Mouse (Mus musculus) MEL (cell line): Measurements from ENCODE around the gene Gm11985. TPM values are rescaled to one million over a fixed set of nuclear protein-coding genes. Genes with fewer than 3 reads are reported as not detected.

Source experiments
- DNase-seq: peaks from one replicate; pipeline ENCODE4 v3.0.0; 2011; ENCODE audit warnings: low read depth, low spot score
- H3K27ac ChIP-seq: 2 replicates; pipeline ENCODE4 v1.5.1; 2012; ENCODE audit warnings: low read depth, mild to moderate bottlenecking, control low read depth, low read length, moderate library complexity; ENCODE audit not compliant: control insufficient read depth
- H3K27me3 ChIP-seq, 2 experiments: fragments of 150-350 bp in 1 of 2; sonication (generic) in 1 of 2; 2 replicates each; pipeline ENCODE4 v1.6.1; 2012; ENCODE audit warnings: low read length in 2 of 2, mild to moderate bottlenecking in 2 of 2, improper control_type of control experiment in 1 of 2, moderate library complexity in 1 of 2; ENCODE audit not compliant: insufficient read depth in 2 of 2, control insufficient read depth in 1 of 2
- H3K36me3 ChIP-seq, 2 experiments: 2 replicates each; pipeline ENCODE4 v1.6.1; 2012 to 2014; ENCODE audit warnings: low read length in 2 of 2, improper control_type of control experiment in 1 of 2, inconsistent platforms in 1 of 2, mild to moderate bottlenecking in 1 of 2; ENCODE audit not compliant: insufficient read depth in 2 of 2, control insufficient read depth in 1 of 2
- H3K4me1 ChIP-seq, 2 experiments: fragments of 150-350 bp in 1 of 2; sonication (generic) in 1 of 2; 2 replicates each; pipeline ENCODE4 v1.6.1; 2012; ENCODE audit warnings: low read length in 2 of 2, improper control_type of control experiment in 1 of 2, mild to moderate bottlenecking in 1 of 2; ENCODE audit not compliant: insufficient read depth in 2 of 2, control insufficient read depth in 1 of 2
- H3K4me3 ChIP-seq, 2 experiments: fragments of 150-350 bp in 1 of 2; sonication (generic) in 1 of 2; 2 replicates each; pipeline ENCODE4 v1.5.1; 2012; ENCODE audit warnings: low read depth in 2 of 2, low read length in 2 of 2, mild to moderate bottlenecking in 2 of 2, moderate library complexity in 2 of 2, control low read depth in 1 of 2, improper control_type of control experiment in 1 of 2; ENCODE audit not compliant: control insufficient read depth in 1 of 2, insufficient read depth in 1 of 2
- H3K79me2 ChIP-seq: 2 replicates; pipeline ENCODE4 v1.6.1; 2012; ENCODE audit warnings: mild to moderate bottlenecking, low read length, moderate library complexity; ENCODE audit not compliant: control insufficient read depth, poor library complexity, insufficient read depth
- H3K9ac ChIP-seq: 2 replicates; pipeline ENCODE4 v1.6.1; 2012; ENCODE audit warnings: low read depth, mild to moderate bottlenecking, control low read depth, low read length, moderate library complexity; ENCODE audit not compliant: control insufficient read depth, poor library complexity, severe bottlenecking
- H3K9me3 ChIP-seq: fragments of 150-350 bp; sonication (generic); replicated peaks from 2 replicates; pipeline ENCODE4 v1.6.1; 2012; ENCODE audit warnings: mild to moderate bottlenecking, low read length, improper control_type of control experiment, moderate library complexity; ENCODE audit not compliant: insufficient read depth
- CHD1 ChIP-seq: IDR thresholded peaks from 2 replicates; pipeline ENCODE4 v1.6.1; 2012; ENCODE audit warnings: low read depth, mild to moderate bottlenecking, inconsistent platforms, low read length, improper control_type of control experiment
- CHD2 ChIP-seq: IDR thresholded peaks from 2 replicates; pipeline ENCODE4 v1.6.1; 2011; ENCODE audit warnings: low read length, improper control_type of control experiment
- CTCF ChIP-seq, 3 experiments: IDR thresholded peaks in 2 of 3; conservative IDR thresholded peaks in 1 of 3; 2 replicates each; pipeline ENCODE4 v1.5.1; 2011 to 2012; ENCODE audit warnings: low read length in 3 of 3, low read depth in 2 of 3, mild to moderate bottlenecking in 2 of 3, improper control_type of control experiment in 1 of 3, inconsistent platforms in 1 of 3, mixed read lengths in 1 of 3, moderate library complexity in 1 of 3; ENCODE audit not compliant: control insufficient read depth in 1 of 3, insufficient read depth in 1 of 3, poor library complexity in 1 of 3, severe bottlenecking in 1 of 3
- E2F4 ChIP-seq: IDR thresholded peaks from 2 replicates; pipeline ENCODE4 v1.6.1; 2011; ENCODE audit warnings: low read depth, low read length, improper control_type of control experiment, borderline replicate concordance
- ELF1 ChIP-seq: IDR thresholded peaks from 2 replicates; pipeline ENCODE4 v1.6.1; 2014; ENCODE audit warnings: low read depth, mild to moderate bottlenecking, inconsistent platforms, low read length, improper control_type of control experiment, moderate library complexity
- EP300 ChIP-seq, 2 experiments: IDR thresholded peaks; 2 replicates each; pipeline ENCODE4 v1.6.1; 2011; ENCODE audit warnings: improper control_type of control experiment in 2 of 2, low read length in 2 of 2, low read depth in 1 of 2, mild to moderate bottlenecking in 1 of 2
- ETS1 ChIP-seq: IDR thresholded peaks from 2 replicates; pipeline ENCODE4 v1.6.1; 2012; ENCODE audit warnings: low read depth, mild to moderate bottlenecking, inconsistent platforms, low read length, improper control_type of control experiment, moderate library complexity
- GABPA ChIP-seq: IDR thresholded peaks from 2 replicates; pipeline ENCODE4 v1.6.1; 2012; ENCODE audit warnings: low read depth, mild to moderate bottlenecking, inconsistent platforms, low read length, improper control_type of control experiment, moderate library complexity
- GATA1 ChIP-seq: IDR thresholded peaks from 2 replicates; pipeline ENCODE4 v1.6.1; 2011; ENCODE audit warnings: low read depth, low read length, improper control_type of control experiment
- HCFC1 ChIP-seq: IDR thresholded peaks from 2 replicates; pipeline ENCODE4 v1.6.1; 2012; ENCODE audit warnings: low read depth, mild to moderate bottlenecking, inconsistent platforms, low read length, improper control_type of control experiment, moderate library complexity
- JUND ChIP-seq: IDR thresholded peaks from 2 replicates; pipeline ENCODE4 v1.6.1; 2011; ENCODE audit warnings: low read depth, mild to moderate bottlenecking, improper control_type of control experiment, low read length
- KAT2A ChIP-seq: conservative IDR thresholded peaks from 2 replicates; pipeline ENCODE4 v1.6.1; 2012; ENCODE audit warnings: low read depth, low read length, improper control_type of control experiment, inconsistent platforms
- MEF2A ChIP-seq: IDR thresholded peaks from 2 replicates; pipeline ENCODE4 v1.6.1; 2014; ENCODE audit warnings: low read depth, mild to moderate bottlenecking, inconsistent platforms, low read length, improper control_type of control experiment; ENCODE audit not compliant: poor library complexity, insufficient replicate concordance, severe bottlenecking; ENCODE audit errors: extremely low read depth
- NELFE ChIP-seq: IDR thresholded peaks from 2 replicates; pipeline ENCODE4 v1.6.1; 2011; ENCODE audit warnings: low read depth, low read length, improper control_type of control experiment
- NRF1 ChIP-seq: IDR thresholded peaks from 2 replicates; pipeline ENCODE4 v1.6.1; 2014; ENCODE audit warnings: low read depth, mild to moderate bottlenecking, inconsistent platforms, low read length, improper control_type of control experiment, moderate library complexity; ENCODE audit not compliant: poor library complexity, insufficient read depth, severe bottlenecking
- POLR2AphosphoS5 ChIP-seq: IDR thresholded peaks from 2 replicates; pipeline ENCODE4 v1.6.1; 2012; ENCODE audit warnings: low read depth, borderline replicate concordance, mild to moderate bottlenecking, inconsistent platforms, low read length, moderate library complexity, mixed read lengths
- SMC3 ChIP-seq: IDR thresholded peaks from 2 replicates; pipeline ENCODE4 v1.6.1; 2011; ENCODE audit warnings: low read depth, low read length, improper control_type of control experiment
- TAL1 ChIP-seq: IDR thresholded peaks from 2 replicates; pipeline ENCODE4 v1.6.1; 2012; ENCODE audit warnings: mild to moderate bottlenecking, inconsistent platforms, low read length, moderate library complexity, mixed read lengths
- TBP ChIP-seq: IDR thresholded peaks from 2 replicates; pipeline ENCODE4 v1.8.0; 2011; ENCODE audit warnings: low read depth, low read length, improper control_type of control experiment
- TCF12 ChIP-seq: IDR thresholded peaks from 2 replicates; pipeline ENCODE4 v1.6.1; 2014; ENCODE audit warnings: low read depth, mild to moderate bottlenecking, inconsistent platforms, low read length, improper control_type of control experiment, moderate library complexity
- USF1 ChIP-seq: IDR thresholded peaks from 2 replicates; pipeline ENCODE4 v1.6.1; 2014; ENCODE audit warnings: low read depth, mild to moderate bottlenecking, inconsistent platforms, low read length, improper control_type of control experiment, moderate library complexity
- USF2 ChIP-seq, 2 experiments: IDR thresholded peaks; 2 replicates each; pipeline ENCODE4 v1.6.1; 2011 to 2012; ENCODE audit warnings: improper control_type of control experiment in 2 of 2, low read length in 2 of 2, borderline replicate concordance in 1 of 2, inconsistent platforms in 1 of 2, low read depth in 1 of 2, mild to moderate bottlenecking in 1 of 2; ENCODE audit not compliant: insufficient read depth in 1 of 2
- ZC3H11A ChIP-seq: IDR thresholded peaks from 2 replicates; pipeline ENCODE4 v1.6.1; 2012; ENCODE audit warnings: low read depth, mild to moderate bottlenecking, inconsistent platforms, low read length, improper control_type of control experiment
- ZMIZ1 ChIP-seq: IDR thresholded peaks from 2 replicates; pipeline ENCODE4 v1.6.1; 2012; ENCODE audit warnings: low read depth, mild to moderate bottlenecking, inconsistent platforms, low read length, improper control_type of control experiment, moderate library complexity
- polyA plus RNA-seq, 2 experiments: library from polyadenylated mRNA; stranded (reverse) in 1 of 2; unstranded in 1 of 2; fragments of >175 nt in 1 of 2; fragments of >200 nt in 1 of 2; gene quantifications; 2 replicates each; pipeline versions ENCODE4 v1.2.1 to v1.2.4; 2012; ENCODE audit warnings: low replicate concordance in 2 of 2, low read depth in 1 of 2; ENCODE audit not compliant: insufficient read length in 2 of 2, insufficient read depth in 1 of 2, missing spikeins in 1 of 2
- total RNA-seq: library from RNA; depleted of rRNA; stranded (reverse); fragments of 300-350 nt; gene quantifications from 2 replicates; pipeline ENCODE4 v1.2.3, GENCODE M21; 2012

The Gm11985 gene
- total and polyA plus RNA-seq, 3 experiments = not detected

GRCm38 (mm10) chr11:7198006-7198405, 9.6 kb upstream of the Gm11985 start:
- H3K9me3 ChIP-seq = no peaks in the 10 kb centered on the region
- no peaks in the 10 kb centered on the region for H3K36me3 ChIP-seq
- no peak overlapping the region for H3K9ac ChIP-seq
- no peaks in the 10 kb centered on the region for H3K79me2 ChIP-seq
- H3K27ac ChIP-seq = no peak overlapping the region
- no peak for DNase-seq
- H3K27me3 ChIP-seq = no peaks in the 10 kb centered on the region
- H3K4me1 ChIP-seq = no peaks in the 10 kb centered on the region
- H3K4me3 ChIP-seq = no peak overlapping the region
- no peak for TF ChIP-seq SMC3
- TF ChIP-seq NRF1 = no peak
- no peak for TF ChIP-seq ELF1
- no peak for TF ChIP-seq USF1
- no peak for TF ChIP-seq NELFE
- no peak for TF ChIP-seq ZC3H11A
- TF ChIP-seq EP300 (IDR thresholded peaks at IDR 0.05; ENCODE audit: low read depth in 1 of 2, low read length in 2 of 2) = no peak
- no peak for TF ChIP-seq E2F4
- no peak for TF ChIP-seq CHD1
- no peak for TF ChIP-seq TBP
- no peak for TF ChIP-seq CTCF (IDR thresholded peaks at IDR 0.05 in 2 of 3, conservative IDR thresholded peaks at IDR 0.05 in 1 of 3; ENCODE audit: control insufficient read depth in 1 of 3, insufficient read depth in 1 of 3, low read depth in 2 of 3, low read length in 3 of 3, poor library complexity in 1 of 3, severe bottlenecking in 1 of 3)

- Histone ChIP-seq H3K4me1 (no peaks in the 10 kb centered on the region), H3K27me3 (no peaks in the 10 kb centered on the region), H3K4me3 (no peak within 1 kb of the TSS), H3K9me3 (no peaks in the 10 kb centered on the region), H3K27ac (no peak within 1 kb of the TSS), H3K9ac (no peak within 1 kb of the TSS), H3K79me2 (no peaks in the 10 kb centered on the region), H3K36me3 (no peaks in the 10 kb centered on the region)
- DNase-seq = no peak
- no peak for TF ChIP-seq HCFC1
- TF ChIP-seq MEF2A = no peak
- no peak for TF ChIP-seq CHD2
- no peak for TF ChIP-seq NELFE
- TF ChIP-seq USF2 (IDR thresholded peaks at IDR 0.05; ENCODE audit: borderline replicate concordance in 1 of 2, insufficient read depth in 1 of 2, low read depth in 1 of 2, low read length in 2 of 2) = no peak
- no peak for TF ChIP-seq KAT2A
- TF ChIP-seq POLR2AphosphoS5 = no peak
- no peak for TF ChIP-seq NRF1
- no peak for TF ChIP-seq CTCF (IDR thresholded peaks at IDR 0.05 in 2 of 3, conservative IDR thresholded peaks at IDR 0.05 in 1 of 3; ENCODE audit: control insufficient read depth in 1 of 3, insufficient read depth in 1 of 3, low read depth in 2 of 3, low read length in 3 of 3, poor library complexity in 1 of 3, severe bottlenecking in 1 of 3)
- no peak for TF ChIP-seq TAL1
- TF ChIP-seq GABPA = no peak
- TF ChIP-seq GATA1 = no peak
- no peak for TF ChIP-seq JUND
- no peak for TF ChIP-seq ELF1
- no peak for TF ChIP-seq EP300 (IDR thresholded peaks at IDR 0.05; ENCODE audit: low read depth in 1 of 2, low read length in 2 of 2)
- no peak for TF ChIP-seq ETS1
- no peak for TF ChIP-seq TCF12
- no peak for TF ChIP-seq ZMIZ1
These were observed 9.1 kb upstream of the Gm11985 start, which contains the start of gene Igfbp1 for GRCm38 (mm10) chr11:7197491-7197941. Gene Igfbp1, plus strand, starts transcription at chr11:7197782.
